ENCODE assay signal across 9 mouse cellular contexts in the genomic region with DNA sequence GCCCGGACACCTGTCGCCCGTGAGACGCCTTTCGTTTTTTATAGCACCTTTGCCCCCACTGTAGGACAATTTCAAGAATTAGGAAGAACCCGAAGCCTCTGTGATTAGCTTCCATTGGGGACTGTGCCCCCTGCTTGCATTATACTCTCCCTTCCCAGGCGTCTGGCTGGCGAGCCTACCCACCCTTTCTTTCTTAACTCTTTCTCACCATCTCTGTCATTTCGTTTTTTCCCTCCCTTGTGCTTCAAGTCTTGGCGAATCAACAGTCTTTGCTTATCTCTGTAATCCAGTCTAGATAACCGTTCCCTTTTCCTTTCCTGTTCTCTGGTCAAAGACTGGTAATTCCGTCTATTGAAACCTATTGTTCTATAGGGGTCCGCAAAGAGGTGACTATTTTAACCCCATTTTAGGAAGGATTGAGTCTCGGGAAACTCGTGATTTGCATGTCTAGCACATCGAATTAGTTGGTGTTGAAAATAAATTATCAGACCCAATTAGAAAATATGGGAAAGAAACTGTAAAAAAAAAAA. TPM values are rescaled to one million over a fixed set of nuclear protein-coding genes. Genes with fewer than 3 reads are reported as not detected.
A peak's percentile ranks its signal among the peaks of the same experiment; 100 is the strongest.
DNase-seq lines count a peak whose midpoint lies in the region; ATAC-seq and TF ChIP-seq lines count a peak whose summit lies in the region.
"Had no signal": no experiment of that assay in that cellular context is flagged by ENCODE, and none has a peak within 500 bp of the region (broad histone marks: within the 10 kb centered on the region; RNA-seq: fewer than 3 reads in every experiment).

No protein-coding gene starts in this region.

- H3K36me3 ChIP-seq in hindbrain, embryonic 16.5 days (ENCODE audit: control insufficient read depth, insufficient read depth, low read length), result peaks cover 10% of the 10 kb centered on the region
- peaks cover 9% of the 10 kb centered on the region; the same call in 1 of the 2 replicates for H3K36me3 ChIP-seq in midbrain, postnatal 0 days (ENCODE audit: insufficient read depth, low read length)

- no peak for TF ChIP-seq CTCF in layer of hippocampus, adult 2 months (conservative IDR thresholded peaks at IDR 0.05)
- no peak for TF ChIP-seq CTCF in midbrain, postnatal 0 days (IDR thresholded peaks at IDR 0.05)

- peak; percentile 47 for ATAC-seq in hindbrain, embryonic 16.5 days
- ATAC-seq in midbrain, postnatal 0 days (ENCODE audit: low FRiP score), result peak; percentile 48; the same call in 1 of the 2 replicates

- peak overlapping the region; percentile 78 for H3K4me3 ChIP-seq in layer of hippocampus, adult 2 months
- H3K4me3 ChIP-seq in hindbrain, embryonic 16.5 days (ENCODE audit: low read length), result peak overlapping the region; percentile 93
- H3K4me3 ChIP-seq in midbrain, postnatal 0 days (ENCODE audit: low read depth, low read length), result peak overlapping the region; percentile 93

- no peaks in the 10 kb centered on the region for H3K27me3 ChIP-seq in hindbrain, embryonic 16.5 days (replicated peaks; ENCODE audit: control insufficient read depth, insufficient read depth, low read length)
- no peaks in the 10 kb centered on the region for H3K27me3 ChIP-seq in midbrain, postnatal 0 days (ENCODE audit: insufficient read depth, low read length)

- peaks cover 20% of the 10 kb centered on the region for H3K4me1 ChIP-seq in hindbrain, embryonic 16.5 days (ENCODE audit: control insufficient read depth, insufficient read depth, low read depth, low read length)
- peaks cover 4% of the 10 kb centered on the region; the same call in 1 of the 2 replicates for H3K4me1 ChIP-seq in midbrain, postnatal 0 days (ENCODE audit: insufficient read depth, low read length)

- DNase-seq in layer of hippocampus, adult 2 months (ENCODE audit: low spot score in 2 of 2), result no peak
- no peak for DNase-seq in layer of hippocampus, postnatal 36 days
- DNase-seq in c-Kit-positive CD71-positive TER-119-negative erythroid progenitor cells, embryonic 14.5 days (ENCODE audit: low read depth), result peak; percentile 27
- peak; percentile 5 for DNase-seq in midbrain, postnatal 0 days (ENCODE audit: low spot score)
- no peak for DNase-seq in layer of hippocampus, postnatal 25 days (ENCODE audit: extremely low spot score in 1 of 2, low spot score in 1 of 2)
- no peak for DNase-seq in right cerebral cortex, adult 2 months (ENCODE audit: low spot score in 2 of 2)
- no peak for DNase-seq in cerebellum, postnatal 14 days

- WGBS in hindbrain, embryonic 16.5 days, result under 1% methylated on average over 16 of the region's 16 CpGs
- WGBS in midbrain, postnatal 0 days, result 1% methylated on average over 13 of the region's 16 CpGs

- peak overlapping the region; percentile 64 for H3K4me2 ChIP-seq in hindbrain, embryonic 16.5 days (ENCODE audit: low read length)
- H3K4me2 ChIP-seq in midbrain, postnatal 0 days (ENCODE audit: low read depth, low read length, poor library complexity, severe bottlenecking), result peak overlapping the region; percentile 81

- H3K9me3 ChIP-seq in hindbrain, embryonic 16.5 days (ENCODE audit: control insufficient read depth, low read length), result no peaks in the 10 kb centered on the region
- no peaks in the 10 kb centered on the region for H3K9me3 ChIP-seq in midbrain, postnatal 0 days (ENCODE audit: low read length)

- H3K9ac ChIP-seq in hindbrain, embryonic 16.5 days (ENCODE audit: low read depth, low read length), result peak overlapping the region; percentile 87
- peak overlapping the region; percentile 92 for H3K9ac ChIP-seq in midbrain, postnatal 0 days (replicated peaks; ENCODE audit: low read length, poor library complexity, severe bottlenecking)

- peak overlapping the region; percentile 94 for H3K27ac ChIP-seq in layer of hippocampus, adult 2 months
- peak overlapping the region; percentile 95 for H3K27ac ChIP-seq in hindbrain, embryonic 16.5 days (ENCODE audit: low read depth, low read length)
- H3K27ac ChIP-seq in midbrain, postnatal 0 days (ENCODE audit: low read depth, low read length), result peak overlapping the region; percentile 94

RNA-seq across cellular contexts. Expression of a gene that starts 0.6 kb away (rescaled TPM):
- total RNA-seq in layer of hippocampus, adult 2 months (2021), result 10 to 100 TPM; 50.0 to 50.4 TPM
- 10 to 100 TPM; 48.0 to 51.0 TPM for total RNA-seq in layer of hippocampus, postnatal 36 days (2021)
- polyA plus RNA-seq in hindbrain, embryonic 16.5 days (2015; fragmentation: Nextera tagmentation; extraction: Ambion mirVana), result 62.8 and 63.9 TPM in 2 replicates
- 81.8 and 102 TPM in 2 replicates for total RNA-seq in midbrain, postnatal 0 days (2014; rRNA removed)
- 102 and 109 TPM in 2 replicates for polyA plus RNA-seq in midbrain, postnatal 0 days (2015; fragmentation: Nextera tagmentation; extraction: Ambion mirVana)
- total RNA-seq in layer of hippocampus, postnatal 25 days (2021), result 10 to 100 TPM; 49.8 to 51.0 TPM

RNA-seq across cellular contexts. Expression of a gene that starts 0.7 kb away (rescaled TPM):
- total RNA-seq in layer of hippocampus, adult 2 months (2021), result 10 to 100 TPM; 21.5 to 22.5 TPM
- total RNA-seq in layer of hippocampus, postnatal 36 days (2021), result 10 to 100 TPM; 20.6 to 20.7 TPM
- polyA plus RNA-seq in hindbrain, embryonic 16.5 days (2015; fragmentation: Nextera tagmentation; extraction: Ambion mirVana), result 27.0 and 32.2 TPM in 2 replicates
- 24.7 and 35.2 TPM in 2 replicates for total RNA-seq in midbrain, postnatal 0 days (2014; rRNA removed)
- polyA plus RNA-seq in midbrain, postnatal 0 days (2015; fragmentation: Nextera tagmentation; extraction: Ambion mirVana), result 24.1 and 26.0 TPM in 2 replicates
- total RNA-seq in layer of hippocampus, postnatal 25 days (2021), result 10 to 100 TPM; 17.2 to 23.0 TPM

RNA-seq across cellular contexts. Expression of a gene that starts 16.2 kb away (rescaled TPM):
- total RNA-seq in layer of hippocampus, adult 2 months (2021), result not detected
- total RNA-seq in layer of hippocampus, postnatal 36 days (2021), result not detected
- 0.32 TPM in 1 of 2 replicates, not detected in the other for polyA plus RNA-seq in hindbrain, embryonic 16.5 days (2015; fragmentation: Nextera tagmentation; extraction: Ambion mirVana)
- 3.0 TPM in 1 of 2 replicates, not detected in the other for total RNA-seq in midbrain, postnatal 0 days (2014; rRNA removed)
- polyA plus RNA-seq in midbrain, postnatal 0 days (2015; fragmentation: Nextera tagmentation; extraction: Ambion mirVana), result not detected in 2 replicates
- not detected for total RNA-seq in layer of hippocampus, postnatal 25 days (2021)
- polyA plus RNA-seq: brain, embryonic 14.5 days had no signal

RNA-seq across cellular contexts. Expression of a gene that starts 53.3 kb away (rescaled TPM):
- 100 to 1,000 TPM; 198 TPM for total RNA-seq in layer of hippocampus, adult 2 months (2021)
- 100 to 1,000 TPM; 187 to 191 TPM for total RNA-seq in layer of hippocampus, postnatal 36 days (2021)
- polyA plus RNA-seq in hindbrain, embryonic 16.5 days (2015; fragmentation: Nextera tagmentation; extraction: Ambion mirVana), result 428 and 449 TPM in 2 replicates
- 269 and 303 TPM in 2 replicates for total RNA-seq in midbrain, postnatal 0 days (2014; rRNA removed)
- polyA plus RNA-seq in midbrain, postnatal 0 days (2015; fragmentation: Nextera tagmentation; extraction: Ambion mirVana), result 441 and 472 TPM in 2 replicates
- total RNA-seq in layer of hippocampus, postnatal 25 days (2021), result 100 to 1,000 TPM; 196 to 221 TPM

RNA-seq across cellular contexts. Expression of a gene that starts 57.3 kb away (rescaled TPM):
- 100 to 1,000 TPM; 103 to 110 TPM for total RNA-seq in layer of hippocampus, adult 2 months (2021)
- total RNA-seq in layer of hippocampus, postnatal 36 days (2021), result 100 to 1,000 TPM in 1 of 2 experiments, 10 to 100 TPM in 1; 92.7 to 103 TPM
- 30.6 and 33.0 TPM in 2 replicates for polyA plus RNA-seq in hindbrain, embryonic 16.5 days (2015; fragmentation: Nextera tagmentation; extraction: Ambion mirVana)
- 29.1 and 41.5 TPM in 2 replicates for total RNA-seq in midbrain, postnatal 0 days (2014; rRNA removed)
- polyA plus RNA-seq in midbrain, postnatal 0 days (2015; fragmentation: Nextera tagmentation; extraction: Ambion mirVana), result 31.2 and 34.3 TPM in 2 replicates
- 10 to 100 TPM; 90.3 to 90.9 TPM for total RNA-seq in layer of hippocampus, postnatal 25 days (2021)

Comparison
In these comparisons a context has a peak if more than half of its experiments do, and no peak if none do; other contexts are left out.
1. DNase-seq: peak in c-Kit-positive CD71-positive TER-119-negative erythroid progenitor cells, embryonic 14.5 days (single experiment) and midbrain, postnatal 0 days (single experiment); none in layer of hippocampus, adult 2 months (0 of 2), layer of hippocampus, postnatal 36 days (0 of 2), layer of hippocampus, postnatal 25 days (0 of 2), right cerebral cortex, adult 2 months (0 of 2) and cerebellum, postnatal 14 days (0 of 2).
2. Peak in every context shown above with its lines, with median percentiles within 50 percentile points of each other: H3K27ac ChIP-seq and H3K4me3 ChIP-seq.